Mouse (Mus musculus) heart, postnatal 0 days (tissue): Measurements from ENCODE around the gene Supt7l. TPM values are rescaled to one million over a fixed set of nuclear protein-coding genes. Genes with fewer than 3 reads are reported as not detected.
A peak's percentile ranks its signal among the peaks of the same experiment; 100 is the strongest.

Source experiments
- ATAC-seq: fragments of 200-750 bp; cut with Nextera tagmentation; 2 replicates; pipeline ENCODE4 v1.8.0; 2017; ENCODE audit warnings: low read depth, moderate number of reproducible peaks, moderate library complexity; ENCODE audit not compliant: insufficient read depth
- DNase-seq: peaks from one replicate; pipeline ENCODE4 v3.0.0-alpha.2; 2016; ENCODE audit warnings: low spot score
- H3K27ac ChIP-seq: fragments of 300-500 bp; sonication (generic); 2 replicates; pipeline ENCODE4 v1.5.1; 2014; ENCODE audit warnings: low read depth, mild to moderate bottlenecking
- H3K27me3 ChIP-seq: fragments of 300-500 bp; sonication (generic); 2 replicates; pipeline ENCODE4 v1.6.1; 2014; ENCODE audit warnings: low read length, mixed read lengths; ENCODE audit not compliant: control insufficient read depth, insufficient read depth
- H3K36me3 ChIP-seq: fragments of 300-500 bp; sonication (generic); replicated peaks from 2 replicates; pipeline ENCODE4 v1.6.1; 2014; ENCODE audit warnings: low read length, mixed read lengths; ENCODE audit not compliant: control insufficient read depth, insufficient read depth
- H3K4me1 ChIP-seq: fragments of 300-500 bp; sonication (generic); 2 replicates; pipeline ENCODE4 v1.6.1; 2014; ENCODE audit warnings: antibody characterized with exemption; ENCODE audit not compliant: control insufficient read depth, insufficient read depth
- H3K4me2 ChIP-seq: fragments of 300-500 bp; sonication (generic); 2 replicates; pipeline ENCODE4 v1.6.1; 2014; ENCODE audit warnings: low read depth, mild to moderate bottlenecking, low read length, moderate library complexity
- H3K4me3 ChIP-seq: fragments of 300-500 bp; sonication (generic); 2 replicates; pipeline ENCODE4 v1.5.1; 2014; ENCODE audit warnings: low read depth, low read length
- H3K9ac ChIP-seq: fragments of 300-500 bp; sonication (generic); replicated peaks from 2 replicates; pipeline ENCODE4 v1.6.1; 2014; ENCODE audit warnings: low read depth, low read length, mixed read lengths
- H3K9me3 ChIP-seq: fragments of 300-500 bp; sonication (generic); replicated peaks from 2 replicates; pipeline ENCODE4 v1.6.1; 2016; ENCODE audit warnings: low read length; ENCODE audit not compliant: control insufficient read depth
- CTCF ChIP-seq: IDR thresholded peaks from 2 replicates; pipeline ENCODE4 v1.5.1; 2016; ENCODE audit warnings: antibody characterized with exemption, control low read depth, low read depth
- EP300 ChIP-seq: IDR thresholded peaks from 2 replicates; pipeline ENCODE4 v1.6.1; 2016; ENCODE audit warnings: antibody characterized with exemption, low read depth
- WGBS: fragments of 180-500 bp; shearing (Covaris S2); extraction: QIAGEN DNeasy Blood & Tissue Kit; methylation state at CpG from one replicate; pipeline ENCODE4 v1.1.7; 2014; 5-methylcytosine and 5-hydroxymethylcytosine counted together
- polyA plus RNA-seq: library from polyadenylated mRNA; unstranded; fragments of >200 nt; fragmentation: Nextera tagmentation; extraction: Ambion mirVana; gene quantifications from 2 replicates; pipeline ENCODE4 v1.2.1, GENCODE M21; 2015
- total RNA-seq: library from RNA; depleted of rRNA; stranded (reverse); fragments of >200 nt; gene quantifications from 2 replicates; pipeline ENCODE4 v1.2.3, GENCODE M21; 2014; ENCODE audit warnings: low replicate concordance

The Supt7l gene
- total and polyA plus RNA-seq, 2 experiments from 2014 or later: 13.5 to 23.7 TPM

GRCm38 (mm10) chr5:31520556-31520955, 7.1 kb downstream of the Supt7l start:
- no peak for ATAC-seq

GRCm38 (mm10) chr5:31512481-31512880, 15.1 kb downstream of the Supt7l start:
- Histone ChIP-seq H3K27me3 (no peaks in the 10 kb centered on the region), H3K4me2 (no peak overlapping the region), H3K9me3 (no peaks in the 10 kb centered on the region), H3K36me3 (peaks cover 75% of the 10 kb centered on the region), H3K4me3 (no peak overlapping the region), H3K27ac (no peak overlapping the region), H3K4me1 (no peaks in the 10 kb centered on the region), H3K9ac (no peak overlapping the region)
- no peak for ATAC-seq
- WGBS: 71% methylated on average over 1 of the region's 1 CpGs
- TF ChIP-seq EP300 (no peak), CTCF (no peak)
- no peak for DNase-seq

More at GRCm38 (mm10) chr5:31520556-31520955, 7.1 kb downstream of the Supt7l start:
- Histone ChIP-seq H3K9me3 (no peaks in the 10 kb centered on the region), H3K27ac (no peak overlapping the region), H3K4me3 (no peak overlapping the region), H3K36me3 (peaks cover 64% of the 10 kb centered on the region), H3K27me3 (no peaks in the 10 kb centered on the region), H3K4me2 (no peak overlapping the region), H3K9ac (no peak overlapping the region), H3K4me1 (peaks cover 3% of the 10 kb centered on the region)
- 86% methylated on average over 6 of the region's 6 CpGs for WGBS
- no peak for TF ChIP-seq EP300
- TF ChIP-seq CTCF: no peak
- no peak for DNase-seq

GRCm38 (mm10) chr5:31504843-31505242, 22.8 kb downstream of the Supt7l start:
- Histone ChIP-seq H3K9me3 (no peaks in the 10 kb centered on the region), H3K36me3 (peaks cover 82% of the 10 kb centered on the region), H3K4me2 (no peak overlapping the region), H3K27me3 (no peaks in the 10 kb centered on the region), H3K4me3 (no peak overlapping the region), H3K27ac (no peak overlapping the region), H3K9ac (no peak overlapping the region), H3K4me1 (no peaks in the 10 kb centered on the region)
- WGBS: 88% methylated on average over 10 of the region's 10 CpGs
- TF ChIP-seq CTCF: no peak
- TF ChIP-seq EP300: no peak
- DNase-seq: no peak
- ATAC-seq: no peak

GRCm38 (mm10) chr5:31494513-31495297, 32.9 kb downstream of the Supt7l start, which contains the start of gene Gpn1:
Gene Gpn1 (plus strand): TSS chr5:31494741.
- H3K27me3 ChIP-seq: no peaks in the 10 kb centered on the region
- TF ChIP-seq EP300: no peak
- no peak for TF ChIP-seq CTCF
- ATAC-seq (peak; percentile 100), DNase-seq (peak; percentile 95)
- no peak within 1 kb of the TSS for H3K27ac ChIP-seq
- H3K4me1 ChIP-seq: peaks cover 6% of the 10 kb centered on the region
- under 1% methylated on average over 48 of the region's 49 CpGs for WGBS
- peak within 1 kb of the TSS; percentile 81 for H3K4me3 ChIP-seq
- H3K9ac ChIP-seq: peak within 1 kb of the TSS; percentile 64
- peaks cover 32% of the 10 kb centered on the region for H3K36me3 ChIP-seq
- no peaks in the 10 kb centered on the region for H3K9me3 ChIP-seq
- peak within 1 kb of the TSS; percentile 84 for H3K4me2 ChIP-seq

- DNase-seq: no peak
- TF ChIP-seq CTCF (no peak), EP300 (no peak)
- WGBS: 48% methylated on average over 1 of the region's 1 CpGs
These were observed 35.6 kb downstream of the Supt7l start for GRCm38 (mm10) chr5:31492031-31492430.

More at GRCm38 (mm10) chr5:31492031-31492430, 35.6 kb downstream of the Supt7l start:
- Histone ChIP-seq H3K4me2 (no peak overlapping the region), H3K9ac (no peak overlapping the region), H3K9me3 (no peaks in the 10 kb centered on the region), H3K4me3 (no peak overlapping the region), H3K27ac (no peak overlapping the region), H3K4me1 (peaks cover 6% of the 10 kb centered on the region), H3K36me3 (peaks cover 7% of the 10 kb centered on the region), H3K27me3 (no peaks in the 10 kb centered on the region)
- no peak for ATAC-seq
